Mouse (Mus musculus) olfactory bulb, adult 2 months (tissue): Measurements from ENCODE around the gene Dtx1.

Experiments used
- CTCF ChIP-seq: fragments of 200-500 bp; IDR thresholded peaks from 2 replicates; pipeline ENCODE4 v1.5.1; 2012; ENCODE audit warnings: low read depth, mild to moderate bottlenecking, low read length, moderate library complexity; ENCODE audit not compliant: insufficient read depth
- POLR2A ChIP-seq: fragments of 200-500 bp; IDR thresholded peaks from 2 replicates; pipeline ENCODE4 v1.6.1; 2012; ENCODE audit warnings: mild to moderate bottlenecking, low read depth, low read length, moderate library complexity; ENCODE audit not compliant: insufficient read depth

- no peak for TF ChIP-seq POLR2A
- no peak for TF ChIP-seq CTCF
These were observed 19.7 kb downstream of the Dtx1 start for GRCm38 (mm10) chr5:120692034-120692433.
